Mouse (Mus musculus) layer of hippocampus, postnatal 14 days (tissue): ENCODE measurements around the gene Olfr206. TPM values are rescaled to one million over a fixed set of nuclear protein-coding genes. Genes with fewer than 3 reads are reported as not detected.
A peak's percentile ranks its signal among the peaks of the same experiment; 100 is the strongest.
"Not testable (repeated sequence)": the region's sequence is repeated elsewhere in the genome, so short reads cannot be mapped to it uniquely, and the experiment has no call there.

Experiments used
- DNase-seq, 2 experiments: peaks; one replicate each; pipeline ENCODE4 v3.0.0; 2021 to 2022; ENCODE audit warnings: low spot score in 2 of 2, mixed read lengths in 1 of 2
- long read RNA-seq, 2 experiments: library from polyadenylated mRNA; stranded (forward); transcript quantifications; one replicate each; pipeline ENCODE4 v2.0.0; 2021
- total RNA-seq, 2 experiments: library from RNA; stranded (reverse); gene quantifications; 2 replicates each; pipeline ENCODE4 v1.2.3; 2021

The Olfr206 gene
- not detected for total RNA-seq
- long read RNA-seq, experiment 1 = 0 reads
- long read RNA-seq, experiment 2 = 0 reads

GRCm38 (mm10) chr16:59349146-59349545 lies at the start of gene Olfr206:
Olfr206 (minus strand) TSS chr16:59349246.
- no peak for DNase-seq

GRCm38 (mm10) chr16:59393300-59393699 lies 44.3 kb upstream of the Olfr206 start:
- DNase-seq = peak; percentile 19 to 48

- DNase-seq = no peak
Observed at GRCm38 (mm10) chr16:59363893-59364292, 14.8 kb upstream of the Olfr206 start, which contains the start of gene Olfr209. Olfr209 (minus strand) TSS chr16:59363993.

GRCm38 (mm10) chr16:59331038-59331437 lies 18.0 kb downstream of the Olfr206 start, which contains the start of gene Olfr205:
Olfr205 (minus strand) TSS chr16:59331138.
- no peak for DNase-seq

GRCm38 (mm10) chr16:59323262-59323661 lies 25.8 kb downstream of the Olfr206 start:
- not testable (repeated sequence) for DNase-seq

- DNase-seq = no peak
Observed at GRCm38 (mm10) chr16:59318148-59318547, 30.9 kb downstream of the Olfr206 start, which contains the start of gene Olfr204. Olfr204 (minus strand) TSS chr16:59318248.

GRCm38 (mm10) chr16:59298581-59298980 lies 50.5 kb downstream of the Olfr206 start, which contains the start of gene Olfr203:
Olfr203 (plus strand) TSS chr16:59298881.
- DNase-seq = no peak

Other genes with a start within 250 kb of the Olfr206 start
- not detected for gene Olfr193, start 237.4 kb downstream of the Olfr206 start, total RNA-seq
- gene Olfr194, start 228.2 kb downstream of the Olfr206 start, total RNA-seq = not detected
- gene Olfr195, start 202.2 kb downstream of the Olfr206 start, total RNA-seq = not detected
- not detected for gene Olfr196, start 178.8 kb downstream of the Olfr206 start, total RNA-seq
- gene Olfr198, start 145.7 kb downstream of the Olfr206 start, total RNA-seq = not detected
- gene Olfr199, start 129.5 kb downstream of the Olfr206 start, total RNA-seq = not detected
- not detected for gene Olfr201, start 76.6 kb downstream of the Olfr206 start, total RNA-seq
- gene Olfr202, start 62.5 kb downstream of the Olfr206 start, total RNA-seq = not detected
- gene Olfr203, start 50.4 kb downstream of the Olfr206 start, total RNA-seq = not detected
- gene Olfr204, start 31.0 kb downstream of the Olfr206 start, total RNA-seq = under 1 TPM in 1 of 2 experiments, not detected in 1; 0.07 TPM
- not detected for gene Olfr205, start 18.1 kb downstream of the Olfr206 start, total RNA-seq
- not detected for gene Olfr209, start 14.7 kb upstream of the Olfr206 start, total RNA-seq
- gene Gabrr3, start 58.1 kb upstream of the Olfr206 start, total RNA-seq = not detected
- gene Riox2, start 122.5 kb upstream of the Olfr206 start, total RNA-seq = 10 to 100 TPM; 10.1 to 12.9 TPM